In the genomic region with DNA sequence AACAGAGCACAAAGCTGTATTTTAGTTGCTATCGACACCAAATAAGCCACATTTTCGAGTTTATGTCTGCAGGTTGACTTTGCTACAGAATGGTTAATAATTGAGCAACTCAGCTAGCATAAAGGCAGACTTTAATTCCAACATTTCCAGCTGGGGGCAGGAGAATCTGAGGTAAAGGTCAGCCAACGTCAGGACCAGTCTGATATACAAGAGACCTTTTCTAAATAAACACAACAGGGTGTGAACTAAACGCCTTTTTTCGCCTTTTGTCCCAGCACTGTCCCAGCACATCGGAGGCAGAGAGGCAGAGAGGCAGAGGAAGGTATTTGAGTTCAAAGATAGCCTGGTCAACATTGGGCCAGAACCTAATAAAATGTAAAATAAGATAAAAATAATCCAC, we compare ENCODE assay signal across 8 mouse cellular contexts. TPM values are rescaled to one million over a fixed set of nuclear protein-coding genes. Genes with fewer than 3 reads are reported as not detected.
DNase-seq lines count a peak whose midpoint lies in the region; ATAC-seq and TF ChIP-seq lines count a peak whose summit lies in the region.

No protein-coding gene starts in this region.

- H3K9ac ChIP-seq in limb, embryonic 13.5 days = peak overlapping the region; percentile 86
- peak overlapping the region; percentile 81 for H3K9ac ChIP-seq in stomach, embryonic 15.5 days

- TF ChIP-seq POLR2A in spleen, adult 2 months (IDR thresholded peaks at IDR 0.05; ENCODE audit: low read depth, low read length) = no peak

- no peak for DNase-seq in spleen, adult 2 months (ENCODE audit: low read depth in 1 of 2, low spot score in 2 of 2)
- no peak for DNase-seq in spleen, postnatal 14 days (ENCODE audit: low spot score in 2 of 2)
- peak; percentile 7 for DNase-seq in hindbrain, embryonic 10.5 days (ENCODE audit: low spot score)
- no peak for DNase-seq in natural killer cell, adult 2 months (ENCODE audit: low spot score in 2 of 2)
- DNase-seq in adrenal gland, adult (ENCODE audit: inconsistent age in 2 of 2, low spot score in 1 of 2) = no peak
- DNase-seq in frontal cortex, postnatal 10 days (ENCODE audit: low spot score in 2 of 2) = no peak

- TF ChIP-seq CTCF in spleen, adult 2 months (IDR thresholded peaks at IDR 0.05; ENCODE audit: extremely low read depth, insufficient read depth, insufficient read length, insufficient replicate concordance) = no peak

- ATAC-seq in limb, embryonic 13.5 days (ENCODE audit: low FRiP score, low read depth) = no peak
- ATAC-seq in stomach, embryonic 15.5 days (ENCODE audit: insufficient read depth, low FRiP score, low read depth) = no peak

- 29% methylated on average over 6 of the region's 6 CpGs for WGBS in spleen, adult 2 months
- 26% methylated on average over 6 of the region's 6 CpGs for WGBS in hindbrain, embryonic 10.5 days
- 17% methylated on average over 6 of the region's 6 CpGs for WGBS in limb, embryonic 13.5 days
- WGBS in stomach, embryonic 15.5 days = 11% methylated on average over 6 of the region's 6 CpGs

- no peak overlapping the region for H3K27ac ChIP-seq in spleen, adult 2 months (ENCODE audit: insufficient read depth, low read length)
- peak overlapping the region; percentile 97 for H3K27ac ChIP-seq in hindbrain, embryonic 10.5 days
- no peak overlapping the region for H3K27ac ChIP-seq in limb, embryonic 13.5 days
- H3K27ac ChIP-seq in stomach, embryonic 15.5 days = no peak overlapping the region

- no peaks in the 10 kb centered on the region for H3K27me3 ChIP-seq in spleen, adult 2 months (ENCODE audit: control insufficient read depth, insufficient read depth, low read length)
- H3K27me3 ChIP-seq in hindbrain, embryonic 10.5 days (ENCODE audit: insufficient read depth, poor library complexity, severe bottlenecking) = no peaks in the 10 kb centered on the region
- H3K27me3 ChIP-seq in limb, embryonic 13.5 days = no peaks in the 10 kb centered on the region
- H3K27me3 ChIP-seq in stomach, embryonic 15.5 days (replicated peaks) = no peaks in the 10 kb centered on the region

- H3K4me1 ChIP-seq in spleen, adult 2 months (ENCODE audit: control insufficient read depth, insufficient read depth, insufficient read length) = peaks cover 5% of the 10 kb centered on the region; the same call in 1 of the 2 replicates
- H3K4me1 ChIP-seq in hindbrain, embryonic 10.5 days (replicated peaks) = peaks cover 13% of the 10 kb centered on the region
- peaks cover 11% of the 10 kb centered on the region for H3K4me1 ChIP-seq in limb, embryonic 13.5 days
- peaks cover 6% of the 10 kb centered on the region; the same call in 1 of the 2 replicates for H3K4me1 ChIP-seq in stomach, embryonic 15.5 days

- H3K4me3 ChIP-seq in spleen, adult 2 months (ENCODE audit: extremely low read depth, insufficient read depth, insufficient read length) = peak overlapping the region; percentile 72
- peak overlapping the region; percentile 90 for H3K4me3 ChIP-seq in hindbrain, embryonic 10.5 days
- peak overlapping the region; percentile 87 for H3K4me3 ChIP-seq in limb, embryonic 13.5 days
- peak overlapping the region; percentile 94 for H3K4me3 ChIP-seq in stomach, embryonic 15.5 days (replicated peaks)

- no peaks in the 10 kb centered on the region for H3K9me3 ChIP-seq in hindbrain, embryonic 10.5 days
- no peaks in the 10 kb centered on the region for H3K9me3 ChIP-seq in limb, embryonic 13.5 days
- H3K9me3 ChIP-seq in stomach, embryonic 15.5 days = no peaks in the 10 kb centered on the region

- H3K36me3 ChIP-seq in spleen, adult 2 months (ENCODE audit: control insufficient read depth, insufficient read depth, low read length) = peaks cover 2% of the 10 kb centered on the region; the same call in 1 of the 2 replicates
- H3K36me3 ChIP-seq in hindbrain, embryonic 10.5 days = peaks cover 34% of the 10 kb centered on the region
- peaks cover 18% of the 10 kb centered on the region for H3K36me3 ChIP-seq in limb, embryonic 13.5 days
- peaks cover 12% of the 10 kb centered on the region; the same call in 1 of the 2 replicates for H3K36me3 ChIP-seq in stomach, embryonic 15.5 days

- H3K4me2 ChIP-seq in limb, embryonic 13.5 days (replicated peaks) = peak overlapping the region; percentile 75
- H3K4me2 ChIP-seq in stomach, embryonic 15.5 days = peak overlapping the region; percentile 61

RNA-seq across cellular contexts. Expression of a gene that starts 0.8 kb away (rescaled TPM):
- polyA plus RNA-seq in spleen, adult 2 months (2012; rRNA removed) = 0.73 and 1.2 TPM in 2 replicates
- 223 and 229 TPM in 2 replicates for polyA plus RNA-seq in hindbrain, embryonic 10.5 days (2016; fragmentation: Nextera tagmentation; extraction: Ambion mirVana)
- polyA plus RNA-seq in limb, embryonic 13.5 days (2015; fragmentation: Nextera tagmentation; extraction: Ambion mirVana) = 156 and 166 TPM in 2 replicates
- 140 and 150 TPM in 2 replicates for polyA plus RNA-seq in stomach, embryonic 15.5 days (2015; fragmentation: Nextera tagmentation; extraction: Ambion mirVana)

RNA-seq across cellular contexts. Expression of a gene that starts 5.7 kb away (rescaled TPM):
- not detected in 2 replicates for polyA plus RNA-seq in spleen, adult 2 months (2012; rRNA removed)
- polyA plus RNA-seq in hindbrain, embryonic 10.5 days (2016; fragmentation: Nextera tagmentation; extraction: Ambion mirVana) = not detected in 2 replicates
- not detected in 2 replicates for polyA plus RNA-seq in limb, embryonic 13.5 days (2015; fragmentation: Nextera tagmentation; extraction: Ambion mirVana)
- polyA plus RNA-seq in stomach, embryonic 15.5 days (2015; fragmentation: Nextera tagmentation; extraction: Ambion mirVana) = 1.3 and 1.4 TPM in 2 replicates

Comparison
In these comparisons a context has a peak if more than half of its experiments do, and no peak if none do; other contexts are left out.
1. RNA of a gene that starts 0.8 kb away (polyA plus RNA-seq): 223 to 229 TPM in hindbrain, embryonic 10.5 days, 156 to 166 TPM in limb, embryonic 13.5 days and 140 to 150 TPM in stomach, embryonic 15.5 days; 0.73 to 1.2 TPM in spleen, adult 2 months; every median in the first group is over 10 times any median in the second.
2. Peak in every context shown above with its lines, with median percentiles within 50 percentile points of each other: H3K4me3 ChIP-seq.